Mouse (Mus musculus) retina, postnatal 1 day (tissue): ENCODE data around the gene Gtdc1.
A peak's percentile ranks its signal among the peaks of the same experiment; 100 is the strongest.

Experiments
- DNase-seq: peaks from one replicate; pipeline ENCODE4 v3.0.0-alpha.2; 2012

Gtdc1 gene

GRCm38 (mm10) chr2:44571156-44571555, 356.3 kb downstream of the Gtdc1 start:
- DNase-seq: peak; percentile 14

- no peak for DNase-seq
These were observed 358.1 kb downstream of the Gtdc1 start for GRCm38 (mm10) chr2:44569140-44569952.

GRCm38 (mm10) chr2:44564776-44565692, 362.4 kb downstream of the Gtdc1 start:
- no peak for DNase-seq

GRCm38 (mm10) chr2:44561789-44562188, 365.7 kb downstream of the Gtdc1 start:
- no peak for DNase-seq

GRCm38 (mm10) chr2:44559242-44559944, 368.1 kb downstream of the Gtdc1 start:
- no peak for DNase-seq

GRCm38 (mm10) chr2:44557669-44558281, 369.7 kb downstream of the Gtdc1 start:
- DNase-seq: no peak

GRCm38 (mm10) chr2:44556861-44557592, 370.4 kb downstream of the Gtdc1 start:
- peak; percentile 64 for DNase-seq

GRCm38 (mm10) chr2:44554716-44555115, 372.7 kb downstream of the Gtdc1 start:
- no peak for DNase-seq

GRCm38 (mm10) chr2:44549311-44549710, 378.1 kb downstream of the Gtdc1 start:
- DNase-seq: no peak

- no peak for DNase-seq
These were observed 384.7 kb downstream of the Gtdc1 start for GRCm38 (mm10) chr2:44542775-44543174.

GRCm38 (mm10) chr2:44541726-44542125, 385.7 kb downstream of the Gtdc1 start:
- no peak for DNase-seq

GRCm38 (mm10) chr2:44540881-44541280, 386.6 kb downstream of the Gtdc1 start:
- no peak for DNase-seq

- no peak for DNase-seq
These were observed 388.3 kb downstream of the Gtdc1 start for GRCm38 (mm10) chr2:44539121-44539634.

- DNase-seq: no peak
These were observed 389.3 kb downstream of the Gtdc1 start for GRCm38 (mm10) chr2:44538135-44538534.

GRCm38 (mm10) chr2:44535760-44536159, 391.7 kb downstream of the Gtdc1 start:
- DNase-seq: peak; percentile 42

- DNase-seq: peak; percentile 78
These were observed 392.3 kb downstream of the Gtdc1 start for GRCm38 (mm10) chr2:44535136-44535675.

- peak; percentile 95 for DNase-seq
These were observed 401.1 kb downstream of the Gtdc1 start for GRCm38 (mm10) chr2:44526110-44527032.

GRCm38 (mm10) chr2:44525187-44525919, 402.1 kb downstream of the Gtdc1 start:
- DNase-seq: no peak

- DNase-seq: no peak
These were observed 408.2 kb downstream of the Gtdc1 start for GRCm38 (mm10) chr2:44519236-44519635.
